Mouse (Mus musculus) heart, postnatal 0 days (tissue): ENCODE measurements around the gene Gys1. TPM values are rescaled to one million over a fixed set of nuclear protein-coding genes. Genes with fewer than 3 reads are reported as not detected.
A peak's percentile ranks its signal among the peaks of the same experiment; 100 is the strongest.
"Not testable (repeated sequence)": the region's sequence is repeated elsewhere in the genome, so short reads cannot be mapped to it uniquely, and the experiment has no call there.

ENCODE experiments used
- ATAC-seq: fragments of 200-750 bp; cut with Nextera tagmentation; 2 replicates; pipeline ENCODE4 v1.8.0; 2017; ENCODE audit warnings: low read depth, moderate number of reproducible peaks, moderate library complexity; ENCODE audit not compliant: insufficient read depth
- DNase-seq: peaks from one replicate; pipeline ENCODE4 v3.0.0-alpha.2; 2016; ENCODE audit warnings: low spot score
- H3K27ac ChIP-seq: fragments of 300-500 bp; sonication (generic); 2 replicates; pipeline ENCODE4 v1.5.1; 2014; ENCODE audit warnings: low read depth, mild to moderate bottlenecking
- H3K27me3 ChIP-seq: fragments of 300-500 bp; sonication (generic); 2 replicates; pipeline ENCODE4 v1.6.1; 2014; ENCODE audit warnings: low read length, mixed read lengths; ENCODE audit not compliant: control insufficient read depth, insufficient read depth
- H3K36me3 ChIP-seq: fragments of 300-500 bp; sonication (generic); replicated peaks from 2 replicates; pipeline ENCODE4 v1.6.1; 2014; ENCODE audit warnings: low read length, mixed read lengths; ENCODE audit not compliant: control insufficient read depth, insufficient read depth
- H3K4me1 ChIP-seq: fragments of 300-500 bp; sonication (generic); 2 replicates; pipeline ENCODE4 v1.6.1; 2014; ENCODE audit warnings: antibody characterized with exemption; ENCODE audit not compliant: control insufficient read depth, insufficient read depth
- H3K4me2 ChIP-seq: fragments of 300-500 bp; sonication (generic); 2 replicates; pipeline ENCODE4 v1.6.1; 2014; ENCODE audit warnings: low read depth, mild to moderate bottlenecking, low read length, moderate library complexity
- H3K4me3 ChIP-seq: fragments of 300-500 bp; sonication (generic); 2 replicates; pipeline ENCODE4 v1.5.1; 2014; ENCODE audit warnings: low read depth, low read length
- H3K9ac ChIP-seq: fragments of 300-500 bp; sonication (generic); replicated peaks from 2 replicates; pipeline ENCODE4 v1.6.1; 2014; ENCODE audit warnings: low read depth, low read length, mixed read lengths
- H3K9me3 ChIP-seq: fragments of 300-500 bp; sonication (generic); replicated peaks from 2 replicates; pipeline ENCODE4 v1.6.1; 2016; ENCODE audit warnings: low read length; ENCODE audit not compliant: control insufficient read depth
- CTCF ChIP-seq: IDR thresholded peaks from 2 replicates; pipeline ENCODE4 v1.5.1; 2016; ENCODE audit warnings: antibody characterized with exemption, control low read depth, low read depth
- EP300 ChIP-seq: IDR thresholded peaks from 2 replicates; pipeline ENCODE4 v1.6.1; 2016; ENCODE audit warnings: antibody characterized with exemption, low read depth
- WGBS: fragments of 180-500 bp; shearing (Covaris S2); extraction: QIAGEN DNeasy Blood & Tissue Kit; methylation state at CpG from one replicate; pipeline ENCODE4 v1.1.7; 2014; 5-methylcytosine and 5-hydroxymethylcytosine counted together
- polyA plus RNA-seq: library from polyadenylated mRNA; unstranded; fragments of >200 nt; fragmentation: Nextera tagmentation; extraction: Ambion mirVana; gene quantifications from 2 replicates; pipeline ENCODE4 v1.2.1, GENCODE M21; 2015
- total RNA-seq: library from RNA; depleted of rRNA; stranded (reverse); fragments of >200 nt; gene quantifications from 2 replicates; pipeline ENCODE4 v1.2.3, GENCODE M21; 2014; ENCODE audit warnings: low replicate concordance

The Gys1 gene
- total and polyA plus RNA-seq, 2 experiments from 2014 or later: 70.4 to 123 TPM

GRCm38 (mm10) chr7:45470869-45471268 is 36.2 kb downstream of the Gys1 start:
- DNase-seq (peak; percentile 84), ATAC-seq (no peak)
- H3K27me3 ChIP-seq: no peaks in the 10 kb centered on the region
- no peaks in the 10 kb centered on the region for H3K36me3 ChIP-seq
- H3K4me3 ChIP-seq: no peak overlapping the region
- no peaks in the 10 kb centered on the region for H3K9me3 ChIP-seq
- peaks cover 9% of the 10 kb centered on the region for H3K4me1 ChIP-seq
- WGBS: under 1% methylated on average over 3 of the region's 3 CpGs
- no peak overlapping the region for H3K9ac ChIP-seq
- no peak overlapping the region for H3K4me2 ChIP-seq
- no peak overlapping the region for H3K27ac ChIP-seq
- no peak for TF ChIP-seq EP300
- peak; percentile 69 for TF ChIP-seq CTCF

DNA sequence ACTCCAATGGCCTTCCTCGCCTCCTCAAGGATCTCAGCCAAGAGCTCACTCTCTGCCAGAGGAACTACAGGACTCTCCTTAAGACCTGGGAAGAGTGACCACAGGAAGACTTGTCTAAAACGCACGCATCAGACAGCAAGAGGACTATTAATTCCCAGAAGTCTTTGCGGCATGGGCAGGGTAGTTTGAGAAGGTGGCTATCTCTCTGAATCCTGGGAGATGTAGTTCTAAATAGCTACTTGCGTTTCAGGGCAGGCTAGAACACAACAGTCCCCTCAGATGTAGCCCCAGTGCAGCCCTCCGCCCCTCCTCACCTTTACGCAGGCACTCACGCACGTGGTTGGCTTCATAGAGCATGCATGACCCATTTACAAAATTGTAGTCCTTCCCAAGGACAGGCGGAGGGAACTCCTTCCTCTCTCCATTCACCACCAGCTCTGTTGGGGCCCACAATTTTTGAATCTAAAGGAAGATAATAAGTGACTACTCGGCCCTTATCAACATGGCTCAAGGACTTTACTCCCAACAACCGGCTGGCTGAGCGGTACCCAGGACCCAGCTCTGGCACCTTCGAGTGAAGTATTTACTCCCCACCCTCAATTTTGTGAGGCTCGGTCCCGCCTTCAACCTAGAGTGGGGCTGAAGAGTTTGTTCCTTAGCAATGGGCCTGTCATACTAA is 40.8 kb downstream of the Gys1 start:
- TF ChIP-seq EP300: no peak
- TF ChIP-seq CTCF: no peak
- Histone ChIP-seq H3K9me3 (no peaks in the 10 kb centered on the region), H3K36me3 (no peaks in the 10 kb centered on the region), H3K4me2 (peak overlapping the region; percentile 52), H3K4me3 (peak overlapping the region; percentile 19; the same call in 1 of the 2 replicates), H3K27ac (no peak overlapping the region), H3K4me1 (no peaks in the 10 kb centered on the region), H3K27me3 (no peaks in the 10 kb centered on the region), H3K9ac (0 out of 2 replicates have a peak overlapping the region, but pooled peaks have one; percentile 38)
- WGBS: 61% methylated on average over 16 of the region's 16 CpGs
- DNase-seq (peak; percentile 51), ATAC-seq (peak; percentile 40; the same call in 1 of the 2 replicates)

GRCm38 (mm10) chr7:45476453-45476852 is 41.8 kb downstream of the Gys1 start:
- no peak for DNase-seq
- H3K36me3 ChIP-seq: no peaks in the 10 kb centered on the region
- no peak overlapping the region for H3K9ac ChIP-seq
- no peak overlapping the region for H3K27ac ChIP-seq
- H3K9me3 ChIP-seq: no peaks in the 10 kb centered on the region
- TF ChIP-seq CTCF (no peak), EP300 (no peak)
- ATAC-seq: no peak
- no peak overlapping the region for H3K4me2 ChIP-seq
- 32% methylated on average over 1 of the region's 1 CpGs for WGBS
- H3K27me3 ChIP-seq: no peaks in the 10 kb centered on the region
- no peak overlapping the region for H3K4me3 ChIP-seq
- H3K4me1 ChIP-seq: no peaks in the 10 kb centered on the region

DNA sequence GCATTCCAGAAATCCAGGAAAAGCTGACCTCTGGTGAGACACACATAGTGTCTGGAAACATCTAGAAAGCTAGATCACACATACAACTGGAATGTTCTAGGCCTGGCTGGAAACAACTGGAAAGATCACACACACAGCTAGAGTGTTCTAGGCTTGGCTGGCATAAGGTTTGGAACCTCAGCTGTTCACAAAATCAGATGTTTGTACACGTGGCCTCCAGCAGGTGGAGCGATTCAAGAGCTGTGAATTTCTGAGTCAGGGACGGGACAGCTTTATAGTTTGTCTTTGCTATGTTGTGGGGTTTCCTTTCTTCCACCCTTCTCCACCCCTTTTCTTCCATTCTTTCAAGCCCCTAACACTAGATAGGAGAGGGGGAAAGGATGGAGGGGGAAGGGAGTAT is 42.4 kb downstream of the Gys1 start:
- 9% methylated on average over 3 of the region's 3 CpGs for WGBS
- DNase-seq (peak; percentile 63), ATAC-seq (0 out of 2 replicates have a peak, but pooled peaks have one; percentile 49)
- Histone ChIP-seq H3K4me1 (no peaks in the 10 kb centered on the region), H3K4me3 (no peak overlapping the region), H3K9ac (no peak overlapping the region), H3K4me2 (no peak overlapping the region), H3K27me3 (no peaks in the 10 kb centered on the region), H3K36me3 (no peaks in the 10 kb centered on the region), H3K9me3 (no peaks in the 10 kb centered on the region), H3K27ac (no peak overlapping the region)
- peak; percentile 74 for TF ChIP-seq CTCF
- no peak for TF ChIP-seq EP300

DNA sequence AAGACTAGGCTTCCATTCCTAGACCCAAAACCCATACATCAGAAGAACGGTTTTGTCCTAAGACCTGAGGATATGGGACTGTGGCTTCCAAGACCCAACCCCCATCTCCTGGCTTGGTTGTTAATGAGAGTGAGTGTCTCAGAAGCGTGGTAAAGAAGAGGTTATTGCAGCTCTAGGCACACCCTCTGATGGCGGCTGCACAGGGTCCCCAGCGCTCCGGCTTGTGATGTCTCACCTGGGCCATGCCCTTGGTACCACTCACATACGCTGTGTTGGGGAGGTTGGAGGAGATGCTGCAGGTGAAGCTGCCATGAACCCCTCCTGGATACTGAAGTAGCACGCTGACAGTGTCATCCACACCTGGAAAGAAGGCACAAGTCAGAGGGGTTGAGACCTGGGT is 44.1 kb downstream of the Gys1 start:
- WGBS: 90% methylated on average over 7 of the region's 7 CpGs

DNA sequence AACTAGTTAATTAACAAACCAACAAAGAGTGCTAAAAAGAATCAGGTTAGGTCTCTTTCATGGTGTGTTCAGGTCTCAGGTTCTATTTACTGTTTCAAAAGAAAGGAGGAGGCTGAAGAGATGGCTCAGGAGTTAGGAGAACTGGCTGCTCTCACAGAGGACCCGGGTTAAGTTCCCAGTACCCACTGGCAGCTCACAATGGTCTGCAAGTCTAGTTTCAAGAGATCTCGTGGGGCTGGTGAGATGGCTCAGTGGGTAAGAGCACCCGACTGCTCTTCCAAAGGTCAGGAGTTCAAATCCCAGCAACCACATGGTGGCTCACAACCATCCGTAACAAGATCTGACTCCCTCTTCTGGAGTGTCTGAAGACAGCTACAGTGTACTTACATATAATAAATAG is 45.7 kb downstream of the Gys1 start:
- H3K9me3 ChIP-seq, DNase-seq, H3K9ac ChIP-seq, H3K36me3 ChIP-seq, H3K4me1 ChIP-seq, H3K27me3 ChIP-seq, H3K4me2 ChIP-seq, H3K27ac ChIP-seq, H3K4me3 ChIP-seq, ATAC-seq: not testable (repeated sequence)
- 76% methylated on average over 3 of the region's 4 CpGs for WGBS

More for the DNA sequence above, 44.1 kb downstream of the Gys1 start:
- DNase-seq: no peak
- TF ChIP-seq CTCF (no peak), EP300 (no peak)
- Histone ChIP-seq H3K27ac (no peak overlapping the region), H3K9ac (no peak overlapping the region), H3K4me2 (no peak overlapping the region), H3K4me3 (no peak overlapping the region), H3K9me3 (no peaks in the 10 kb centered on the region), H3K4me1 (no peaks in the 10 kb centered on the region), H3K36me3 (no peaks in the 10 kb centered on the region), H3K27me3 (no peaks in the 10 kb centered on the region)
- ATAC-seq: no peak
